Mouse (Mus musculus) embryonic facial prominence, embryonic 11.5 days (tissue): ENCODE data around the gene Pcsk1n. TPM values are rescaled to one million over a fixed set of nuclear protein-coding genes. Genes with fewer than 3 reads are reported as not detected.
"Not testable (repeated sequence)": the region's sequence is repeated elsewhere in the genome, so short reads cannot be mapped to it uniquely, and the experiment has no call there.

Experiments
- ATAC-seq: fragments of 200-750 bp; cut with Nextera tagmentation; replicated peaks from 2 replicates; pipeline ENCODE4 v1.8.0; 2017; ENCODE audit warnings: low read depth; ENCODE audit not compliant: insufficient number of reproducible peaks, low FRiP score, low TSS enrichment
- DNase-seq: peaks from one replicate; pipeline ENCODE4 v3.0.0-alpha.2; 2015; ENCODE audit warnings: low spot score
- H3K27ac ChIP-seq: fragments of 300-500 bp; sonication (generic); replicated peaks from 2 replicates; pipeline ENCODE4 v1.5.1; 2014; ENCODE audit warnings: mild to moderate bottlenecking, low read depth, low read length, control low read depth
- H3K27me3 ChIP-seq: fragments of 300-500 bp; sonication (generic); 2 replicates; pipeline ENCODE4 v1.6.1; 2014; ENCODE audit warnings: mild to moderate bottlenecking, low read length, moderate library complexity, mixed read lengths; ENCODE audit not compliant: control insufficient read depth, insufficient read depth
- H3K36me3 ChIP-seq: fragments of 300-500 bp; sonication (generic); replicated peaks from 2 replicates; pipeline ENCODE4 v1.6.1; 2014; ENCODE audit warnings: low read depth, mild to moderate bottlenecking, low read length, moderate library complexity, mixed read lengths; ENCODE audit not compliant: control insufficient read depth, insufficient read depth
- H3K4me1 ChIP-seq: fragments of 300-500 bp; sonication (generic); 2 replicates; pipeline ENCODE4 v1.6.1; 2014; ENCODE audit warnings: low read length, mixed read lengths; ENCODE audit not compliant: control insufficient read depth, insufficient read depth
- H3K4me2 ChIP-seq: fragments of 300-500 bp; sonication (generic); 2 replicates; pipeline ENCODE4 v1.6.1; 2014; ENCODE audit warnings: low read depth, mild to moderate bottlenecking, control low read depth, low read length, moderate library complexity
- H3K4me3 ChIP-seq: fragments of 300-500 bp; sonication (generic); 2 replicates; pipeline ENCODE4 v1.5.1; 2014; ENCODE audit warnings: low read depth, low read length, control low read depth
- H3K9ac ChIP-seq: fragments of 300-500 bp; sonication (generic); replicated peaks from 2 replicates; pipeline ENCODE4 v1.6.1; 2014; ENCODE audit warnings: mild to moderate bottlenecking, control low read depth, low read length
- H3K9me3 ChIP-seq: fragments of 300-500 bp; sonication (generic); replicated peaks from 2 replicates; pipeline ENCODE4 v1.6.1; 2016; ENCODE audit warnings: mild to moderate bottlenecking, low read length, inconsistent platforms, mixed read lengths; ENCODE audit not compliant: control insufficient read depth
- WGBS: fragments of 180-500 bp; shearing (Covaris S2); extraction: QIAGEN DNeasy Blood & Tissue Kit; methylation state at CpG from one replicate; pipeline ENCODE4 v1.1.7; 2014; 5-methylcytosine and 5-hydroxymethylcytosine counted together
- polyA plus RNA-seq: library from polyadenylated mRNA; unstranded; fragments of >200 nt; fragmentation: Nextera tagmentation; extraction: Ambion mirVana; gene quantifications from 2 replicates; pipeline ENCODE4 v1.2.1, GENCODE M21; 2014

The Pcsk1n gene
- polyA plus RNA-seq, 1 experiment from 2014 or later = 4.9 TPM

GRCm38 (mm10) chrX:7898880-7899874 lies 20.4 kb upstream of the Pcsk1n start, which contains the start of the genes Pqbp1 and Timm17b:
Pqbp1 (minus strand) TSS chrX:7899269.
Timm17b (plus strand) TSS chrX:7899357.
- no peaks in the 10 kb centered on the region for H3K36me3 ChIP-seq
- no peaks in the 10 kb centered on the region for H3K27me3 ChIP-seq
- peak within 1 kb of the TSS; percentile 61 for H3K9ac ChIP-seq
- peak within 1 kb of the TSS; percentile 48 for H3K4me3 ChIP-seq
- WGBS = 18% methylated on average over 55 of the region's 62 CpGs
- ATAC-seq (peak; percentile 98), DNase-seq (peak; percentile 90)
- 0 out of 2 replicates have a peak within 1 kb of the TSS, but pooled peaks have one; percentile 31 for H3K27ac ChIP-seq
- H3K9me3 ChIP-seq = no peaks in the 10 kb centered on the region
- peak within 1 kb of the TSS; percentile 41 for H3K4me2 ChIP-seq
- no peaks in the 10 kb centered on the region for H3K4me1 ChIP-seq

- ATAC-seq (no peak), DNase-seq (no peak)
- no peak overlapping the region for H3K27ac ChIP-seq
- no peak overlapping the region for H3K4me2 ChIP-seq
- whole genome bisulfite sequencing = 94% methylated on average over 5 of the region's 5 CpGs
- H3K4me3 ChIP-seq = no peak overlapping the region
- H3K9ac ChIP-seq = no peak overlapping the region
- H3K9me3 ChIP-seq = no peaks in the 10 kb centered on the region
- no peaks in the 10 kb centered on the region for H3K36me3 ChIP-seq
- H3K4me1 ChIP-seq = no peaks in the 10 kb centered on the region
- no peaks in the 10 kb centered on the region for H3K27me3 ChIP-seq
These were observed 15.2 kb upstream of the Pcsk1n start for GRCm38 (mm10) chrX:7904441-7904840.

- 84% methylated on average over 5 of the region's 5 CpGs for WGBS
These were observed 11.9 kb upstream of the Pcsk1n start, which contains the start of gene Gm10491 for GRCm38 (mm10) chrX:7907735-7908134. Gm10491 (minus strand) TSS chrX:7907835.

GRCm38 (mm10) chrX:7909242-7909641 lies 10.4 kb upstream of the Pcsk1n start, which contains the start of gene Gm10490:
Gm10490 (plus strand) TSS chrX:7909542.
- WGBS = 90% methylated on average over 4 of the region's 4 CpGs
- not testable (repeated sequence) for H3K36me3 ChIP-seq

More at GRCm38 (mm10) chrX:7907735-7908134, 11.9 kb upstream of the Pcsk1n start, which contains the start of gene Gm10491:
- Histone ChIP-seq H3K4me2 (no peak within 1 kb of the TSS), H3K4me3 (no peak within 1 kb of the TSS), H3K9me3 (no peaks in the 10 kb centered on the region), H3K9ac (no peak within 1 kb of the TSS), H3K27me3 (no peaks in the 10 kb centered on the region), H3K27ac (no peak within 1 kb of the TSS), H3K36me3 (no peaks in the 10 kb centered on the region), H3K4me1 (no peaks in the 10 kb centered on the region)
- ATAC-seq = no peak
- DNase-seq = no peak

GRCm38 (mm10) chrX:7910473-7910872 lies 9.1 kb upstream of the Pcsk1n start:
- H3K27ac ChIP-seq = no peak overlapping the region

More at GRCm38 (mm10) chrX:7909242-7909641, 10.4 kb upstream of the Pcsk1n start, which contains the start of gene Gm10490:
- H3K4me1 ChIP-seq, H3K4me2 ChIP-seq, H3K27me3 ChIP-seq, H3K4me3 ChIP-seq, DNase-seq, H3K27ac ChIP-seq, ATAC-seq, H3K9ac ChIP-seq, H3K9me3 ChIP-seq: not testable (repeated sequence)

GRCm38 (mm10) chrX:7915669-7916068 lies 4.0 kb upstream of the Pcsk1n start:
- H3K27me3 ChIP-seq, H3K27ac ChIP-seq, ATAC-seq, H3K4me3 ChIP-seq, H3K36me3 ChIP-seq, H3K4me1 ChIP-seq, H3K9ac ChIP-seq, H3K9me3 ChIP-seq, H3K4me2 ChIP-seq, DNase-seq: not testable (repeated sequence)
- 25% methylated on average over 3 of the region's 3 CpGs for WGBS

More at GRCm38 (mm10) chrX:7910473-7910872, 9.1 kb upstream of the Pcsk1n start:
- Histone ChIP-seq H3K9ac (no peak overlapping the region), H3K9me3 (no peaks in the 10 kb centered on the region), H3K4me2 (no peak overlapping the region), H3K4me1 (no peaks in the 10 kb centered on the region), H3K4me3 (no peak overlapping the region), H3K36me3 (no peaks in the 10 kb centered on the region), H3K27me3 (no peaks in the 10 kb centered on the region)
- DNase-seq = no peak
- WGBS = 62% methylated on average over 6 of the region's 6 CpGs
- no peak for ATAC-seq

- H3K36me3 ChIP-seq, DNase-seq, ATAC-seq, H3K4me1 ChIP-seq, H3K27ac ChIP-seq, H3K9ac ChIP-seq, H3K4me3 ChIP-seq, H3K9me3 ChIP-seq, H3K4me2 ChIP-seq: not testable (repeated sequence)
- WGBS = 67% methylated on average over 6 of the region's 6 CpGs
- peaks cover 21% of the 10 kb centered on the region for H3K27me3 ChIP-seq
These were observed 1.7 kb upstream of the Pcsk1n start for GRCm38 (mm10) chrX:7917960-7918359.
